Mouse (Mus musculus): ENCODE measurements at regions not wholly inside any gene's neighbourhood (a gene's known extent, or its start where the extent isn't known, plus 50 kb on each side); places are given as distances from the start of the nearest gene placed in this dataset.

GRCm38 (mm10) chr6:31213161-31213560 lies 185.4 kb upstream of the Mkln1 start:
- DNase-seq (ENCODE audit: inconsistent age in 2 of 2, low spot score in 1 of 2): peak in 1 of 2 experiments; percentile 70

DNA sequence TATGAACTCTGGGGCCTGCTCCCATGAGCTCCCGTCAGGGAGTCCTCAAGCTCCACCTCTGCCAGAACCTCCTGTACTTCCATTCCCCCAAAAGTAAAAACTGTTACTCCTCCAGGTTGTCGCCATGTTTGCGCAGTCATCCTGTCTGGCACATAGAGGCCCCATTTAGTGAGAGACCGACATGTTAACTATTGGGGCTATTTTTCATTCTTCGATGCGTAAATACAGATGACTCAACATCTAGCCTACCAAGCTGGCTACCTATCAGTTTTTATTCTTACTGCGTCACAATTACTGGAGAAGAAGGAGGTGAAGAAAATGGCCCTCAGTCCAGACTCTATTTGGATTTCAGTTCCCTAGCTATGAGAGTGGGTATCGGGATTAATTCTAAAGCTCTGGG lies 182.9 kb upstream of the Mkln1 start:
- DNase-seq (ENCODE audit: inconsistent age in 2 of 2, low spot score in 1 of 2): no peak

- DNase-seq (ENCODE audit: inconsistent age in 2 of 2, low spot score in 1 of 2): peak; percentile 97 to 99
These were observed 182.1 kb upstream of the Mkln1 start for GRCm38 (mm10) chr6:31216206-31217059.

GRCm38 (mm10) chr6:31217060-31217541 lies 181.4 kb upstream of the Mkln1 start:
- peak; percentile 72 to 90 for DNase-seq (ENCODE audit: inconsistent age in 2 of 2, low spot score in 1 of 2)

DNA sequence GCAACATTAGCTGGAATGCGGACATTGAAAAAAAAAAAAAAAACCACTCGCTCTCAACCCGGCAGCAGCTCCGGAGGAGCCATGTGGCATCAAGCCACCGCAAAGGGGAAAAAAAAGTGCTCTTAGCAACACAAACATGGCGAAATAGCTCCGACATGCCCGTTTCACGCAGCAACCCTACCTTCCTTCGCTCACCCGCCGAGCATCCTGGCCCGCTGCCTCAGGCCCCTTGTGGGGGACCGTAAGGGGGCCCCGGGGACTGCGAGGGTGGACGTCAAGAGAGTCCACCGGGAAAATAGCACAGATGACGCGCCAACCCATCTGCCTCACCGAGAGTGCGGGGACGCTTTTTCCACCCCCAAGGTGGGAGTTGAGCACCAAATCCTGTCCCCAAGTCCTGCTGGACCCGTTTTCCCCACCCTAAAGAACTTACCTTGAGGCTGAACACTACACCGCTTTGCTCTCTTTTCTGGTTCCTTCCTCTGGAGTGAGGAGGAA lies 180.8 kb upstream of the Mkln1 start:
- DNase-seq (ENCODE audit: inconsistent age in 2 of 2, low spot score in 1 of 2): peak; percentile 68 to 89

DNA sequence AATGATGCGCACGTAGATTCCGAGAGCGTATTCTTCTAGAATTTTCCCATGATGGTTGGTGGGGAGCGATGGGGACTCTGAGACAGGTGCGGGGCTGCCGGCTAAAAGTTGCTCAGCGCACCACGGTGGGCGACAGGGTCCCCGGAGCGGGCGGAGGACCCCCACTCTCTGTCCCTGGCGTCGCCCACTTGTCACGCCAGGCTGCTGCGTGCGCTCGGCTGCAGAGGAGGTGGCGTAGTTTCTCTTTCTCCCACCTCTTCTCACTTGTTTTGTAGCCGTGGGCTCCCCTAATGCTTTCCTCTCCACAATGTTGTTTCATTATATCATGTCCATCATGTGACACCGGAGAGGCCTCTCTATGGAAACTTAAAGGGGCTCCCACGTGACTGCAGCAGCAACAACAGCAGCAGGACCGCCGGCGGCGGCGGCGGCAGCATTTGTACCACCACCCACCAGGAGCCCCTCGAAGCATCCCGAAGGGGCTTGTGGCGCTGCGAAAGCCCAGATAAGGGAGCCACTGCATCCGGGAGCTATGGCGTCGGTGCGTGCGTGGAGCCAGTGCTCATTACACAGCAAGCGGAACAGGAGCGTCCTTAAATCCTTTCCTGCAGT lies 180.3 kb upstream of the Mkln1 start:
- peak; percentile 82 to 95 for DNase-seq (ENCODE audit: inconsistent age in 2 of 2, low spot score in 1 of 2)

GRCm38 (mm10) chr6:31218880-31219279 lies 179.7 kb upstream of the Mkln1 start:
- no peak for DNase-seq (ENCODE audit: inconsistent age in 2 of 2, low spot score in 1 of 2)

DNA sequence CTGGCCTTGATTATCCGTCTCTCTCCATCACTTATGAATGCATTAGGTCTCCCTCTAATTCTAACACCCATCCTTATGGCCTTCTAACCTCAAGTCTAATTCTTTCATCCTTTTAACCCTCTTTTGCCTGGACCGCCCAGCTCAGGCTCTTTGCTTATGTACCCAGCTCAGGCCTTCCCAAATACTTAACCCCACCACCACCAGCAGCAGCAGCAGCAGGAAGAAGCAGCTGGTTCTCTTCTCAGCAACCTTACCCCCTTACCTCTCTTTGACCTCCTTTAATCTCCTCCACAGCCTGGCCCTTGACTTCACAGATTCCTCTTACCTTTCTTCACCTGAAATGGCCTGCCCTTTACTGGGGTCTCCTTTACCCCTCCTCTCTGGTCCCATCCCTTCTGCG lies 178.8 kb upstream of the Mkln1 start:
- no peak for DNase-seq (ENCODE audit: inconsistent age in 2 of 2, low spot score in 1 of 2)

DNA sequence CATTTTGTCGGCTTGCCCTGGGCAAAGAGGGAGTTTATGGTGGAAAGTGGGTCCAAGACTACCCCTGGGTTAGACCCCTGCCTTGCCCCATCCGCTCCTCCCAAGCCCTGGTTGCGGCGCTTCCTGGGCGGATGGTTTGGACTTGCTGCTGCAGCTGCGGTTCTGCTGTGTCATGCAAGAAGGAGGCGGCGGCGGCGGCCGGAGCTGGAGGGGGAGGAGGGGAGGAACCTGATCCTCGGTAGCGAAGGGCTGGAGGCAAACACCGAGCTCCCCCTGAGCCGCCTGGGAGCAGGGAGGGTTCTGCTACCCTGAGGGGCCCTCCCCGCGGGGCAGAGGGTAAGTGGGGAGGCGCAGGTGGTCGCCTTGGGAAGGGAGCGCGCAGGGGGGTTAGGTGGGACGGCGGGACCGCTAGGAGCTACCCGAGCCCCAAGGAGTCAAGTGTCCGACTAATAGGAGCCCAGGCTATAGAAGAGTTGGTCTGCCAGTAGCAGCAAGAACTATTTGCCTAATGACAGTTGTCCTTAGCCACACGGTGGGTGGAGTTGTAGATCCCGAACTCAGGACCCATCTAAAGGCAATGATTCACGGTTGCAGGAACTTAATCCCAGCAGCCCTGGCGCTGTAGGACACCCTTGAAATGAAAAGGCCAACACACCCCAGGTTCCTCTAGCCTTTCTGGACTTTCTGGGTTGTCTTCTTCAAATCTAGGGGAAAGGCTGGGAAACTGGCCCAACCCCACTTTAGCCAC lies 178.2 kb upstream of the Mkln1 start:
- DNase-seq (ENCODE audit: inconsistent age in 2 of 2, low spot score in 1 of 2): peak; percentile 89 to 96

GRCm38 (mm10) chr6:31221490-31221889 lies 177.0 kb upstream of the Mkln1 start:
- peak in 1 of 2 experiments; percentile 89 for DNase-seq (ENCODE audit: inconsistent age in 2 of 2, low spot score in 1 of 2)

DNA sequence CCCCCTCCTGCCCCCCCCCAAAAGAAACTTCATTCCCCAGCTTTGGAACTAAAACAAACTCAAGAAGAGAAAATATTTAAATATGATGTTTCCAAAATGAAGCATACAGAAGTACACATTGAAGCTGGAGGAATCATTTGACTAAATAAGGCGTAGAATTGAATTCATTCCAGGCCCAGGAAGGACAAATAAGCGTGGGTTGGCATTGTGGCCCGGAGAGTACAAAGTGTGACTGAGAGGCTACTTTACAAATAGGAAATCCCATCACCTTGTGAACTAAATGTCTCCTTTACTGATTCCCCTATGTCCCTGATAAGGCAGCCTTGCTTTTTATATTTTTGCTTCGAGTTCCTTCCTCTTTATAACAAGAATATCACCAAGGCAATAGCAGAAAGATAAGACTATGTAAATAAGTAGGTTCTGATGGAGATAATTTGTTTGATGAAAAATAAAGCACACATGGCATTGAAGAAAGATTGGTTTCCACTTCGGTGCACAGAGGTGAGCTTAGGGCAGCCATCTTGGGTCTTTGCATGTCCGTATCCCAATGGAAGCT lies 176.4 kb upstream of the Mkln1 start:
- peak in 1 of 2 experiments; percentile 85 for DNase-seq (ENCODE audit: inconsistent age in 2 of 2, low spot score in 1 of 2)

DNA sequence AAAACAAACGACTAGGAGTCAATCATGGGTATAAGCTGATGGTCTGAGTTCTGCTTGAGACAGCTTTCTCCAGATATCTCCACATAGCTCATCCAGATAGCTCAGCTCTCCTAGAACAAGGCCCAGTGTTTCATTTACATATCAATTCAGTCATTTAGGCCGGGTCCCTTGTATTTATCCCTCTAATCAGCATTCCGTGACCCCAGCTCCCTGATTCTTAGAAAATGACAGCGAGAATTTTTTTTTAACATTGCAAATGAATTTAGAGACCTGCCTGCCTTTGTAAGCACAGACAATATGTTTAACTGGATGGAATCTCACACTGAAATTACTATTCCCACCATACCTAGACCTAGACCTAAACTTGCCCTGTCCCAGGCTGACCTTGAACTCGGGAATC lies 171.1 kb upstream of the Mkln1 start:
- no peak for DNase-seq (ENCODE audit: inconsistent age in 2 of 2, low spot score in 1 of 2)

GRCm38 (mm10) chr6:31228061-31228460 lies 170.5 kb upstream of the Mkln1 start:
- DNase-seq (ENCODE audit: inconsistent age in 2 of 2, low spot score in 1 of 2): no peak

GRCm38 (mm10) chr6:31231821-31232220 lies 166.7 kb upstream of the Mkln1 start:
- peak in 1 of 2 experiments; percentile 80 for DNase-seq (ENCODE audit: inconsistent age in 2 of 2, low spot score in 1 of 2)

GRCm38 (mm10) chr6:31233252-31233993 lies 165.1 kb upstream of the Mkln1 start:
- peak in 1 of 2 experiments; percentile 62 for DNase-seq (ENCODE audit: inconsistent age in 2 of 2, low spot score in 1 of 2)

DNA sequence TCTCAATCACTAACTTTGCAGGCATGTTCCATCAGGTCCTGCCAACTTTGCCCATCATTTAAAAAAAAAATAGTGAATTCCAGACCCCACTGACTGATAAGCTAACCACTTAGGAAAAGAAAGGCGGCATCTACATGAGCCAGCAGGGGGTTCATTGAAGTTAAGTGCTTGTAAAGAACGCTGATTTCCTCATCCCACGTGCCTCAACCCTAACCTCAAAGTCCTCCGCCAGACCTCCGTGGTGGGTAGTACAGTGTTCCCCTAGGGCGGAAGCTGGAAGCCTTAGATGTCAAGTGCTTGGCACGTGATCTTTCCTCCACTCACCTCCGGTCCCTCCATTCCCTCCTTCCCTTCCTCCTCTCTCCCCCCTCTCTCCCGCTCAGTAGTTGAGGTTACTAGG lies 158.5 kb upstream of the Mkln1 start:
- no peak for DNase-seq (ENCODE audit: inconsistent age in 2 of 2, low spot score in 1 of 2)

- DNase-seq (ENCODE audit: inconsistent age in 2 of 2, low spot score in 1 of 2): peak in 1 of 2 experiments; percentile 58
These were observed 148.0 kb upstream of the Mkln1 start for GRCm38 (mm10) chr6:31250526-31250925.

- DNase-seq (ENCODE audit: inconsistent age in 2 of 2, low spot score in 1 of 2): peak; percentile 61 to 83
These were observed 145.1 kb upstream of the Mkln1 start for GRCm38 (mm10) chr6:31253251-31253935.

GRCm38 (mm10) chr6:31260645-31261345 lies 137.7 kb upstream of the Mkln1 start:
- DNase-seq (ENCODE audit: inconsistent age in 2 of 2, low spot score in 1 of 2): peak; percentile 64 to 89
